Mouse (Mus musculus) lung, postnatal 4 days (tissue): ENCODE measurements around the gene Mink1.

Source experiments
- DNase-seq, 2 experiments: peaks; one replicate each; pipeline ENCODE4 v3.0.0; 2021

The Mink1 gene

GRCm38 (mm10) chr11:70654923-70655570 lies 92.4 kb downstream of the Mink1 start:
- DNase-seq: peak; percentile 88 to 91

- DNase-seq: peak; percentile 75 to 80
Measured at GRCm38 (mm10) chr11:70655571-70656455, 93.1 kb downstream of the Mink1 start.

- DNase-seq: peak; percentile 55 to 71
Measured at GRCm38 (mm10) chr11:70656456-70656927, 93.8 kb downstream of the Mink1 start.

- DNase-seq: peak in 1 of 2 experiments; percentile 46
Measured at GRCm38 (mm10) chr11:70656964-70657363, 94.3 kb downstream of the Mink1 start, which contains the start of gene Eno3. Eno3 (plus strand) TSS chr11:70657202.

GRCm38 (mm10) chr11:70657573-70657972 lies 94.9 kb downstream of the Mink1 start:
- DNase-seq: peak in 1 of 2 experiments; percentile 20

GRCm38 (mm10) chr11:70657991-70658390 lies 95.3 kb downstream of the Mink1 start:
- no peak for DNase-seq

GRCm38 (mm10) chr11:70658521-70658920 lies 95.8 kb downstream of the Mink1 start:
- DNase-seq: peak in 1 of 2 experiments; percentile 18

- peak in 1 of 2 experiments; percentile 14 for DNase-seq
Measured at GRCm38 (mm10) chr11:70658942-70659341, 96.3 kb downstream of the Mink1 start.

GRCm38 (mm10) chr11:70660571-70660970 lies 97.9 kb downstream of the Mink1 start:
- DNase-seq: no peak

GRCm38 (mm10) chr11:70663101-70663500 lies 100.4 kb downstream of the Mink1 start:
- no peak for DNase-seq

GRCm38 (mm10) chr11:70663957-70664356 lies 101.3 kb downstream of the Mink1 start:
- DNase-seq: no peak
